Mouse (Mus musculus): ENCODE results near the gene Ppp2r5c. TPM values are rescaled to one million over a fixed set of nuclear protein-coding genes. Genes with fewer than 3 reads are reported as not detected.

Gene Ppp2r5c
- polyA plus RNA-seq, 1 experiment from 2014 or later, result 139 TPM

- H3K36me3 ChIP-seq (ENCODE audit: control insufficient read depth, insufficient read depth, low read length), result no peaks in the 10 kb centered on the region
- no peak overlapping the region for H3K4me3 ChIP-seq (ENCODE audit: low read depth, low read length)
- peak; percentile 53; the same call in 1 of the 2 replicates for ATAC-seq (replicated peaks; ENCODE audit: insufficient number of reproducible peaks, low FRiP score, low TSS enrichment)
- H3K4me1 ChIP-seq (ENCODE audit: control insufficient read depth, insufficient read depth, low read length), result no peaks in the 10 kb centered on the region; the same call in 1 of the 2 replicates
- H3K27me3 ChIP-seq (ENCODE audit: control insufficient read depth, insufficient read depth, low read length), result no peaks in the 10 kb centered on the region
- H3K4me2 ChIP-seq, result no peak overlapping the region
- H3K9ac ChIP-seq (ENCODE audit: low read depth, low read length), result no peak overlapping the region
- H3K27ac ChIP-seq (ENCODE audit: low read depth, low read length), result no peak overlapping the region
- WGBS (ENCODE audit: insufficient replicate concordance), result 37% methylated on average over 7 of the region's 8 CpGs
- no peaks in the 10 kb centered on the region for H3K9me3 ChIP-seq (replicated peaks; ENCODE audit: control insufficient read depth, low read length)
Observed at GRCm38 (mm10) chr12:110418735-110419350, 28.1 kb upstream of the Ppp2r5c start.

GRCm38 (mm10) chr12:110419879-110420278 is 27.0 kb upstream of the Ppp2r5c start:
- H3K4me3 ChIP-seq (ENCODE audit: low read depth, low read length), result no peak overlapping the region
- H3K27ac ChIP-seq (ENCODE audit: low read depth, low read length), result no peak overlapping the region
- ATAC-seq (replicated peaks; ENCODE audit: insufficient number of reproducible peaks, low FRiP score, low TSS enrichment), result 0 out of 2 replicates have a peak, but pooled peaks have one; percentile 29

GRCm38 (mm10) chr12:110421361-110421760 is 25.6 kb upstream of the Ppp2r5c start:
- Histone ChIP-seq H3K9ac (ENCODE audit: low read depth, low read length) (no peak overlapping the region), H3K27ac (ENCODE audit: low read depth, low read length) (no peak overlapping the region), H3K4me2 (no peak overlapping the region), H3K27me3 (ENCODE audit: control insufficient read depth, insufficient read depth, low read length) (no peaks in the 10 kb centered on the region), H3K4me1 (ENCODE audit: control insufficient read depth, insufficient read depth, low read length) (no peaks in the 10 kb centered on the region; the same call in 1 of the 2 replicates), H3K9me3 (replicated peaks; ENCODE audit: control insufficient read depth, low read length) (no peaks in the 10 kb centered on the region), H3K36me3 (ENCODE audit: control insufficient read depth, insufficient read depth, low read length) (no peaks in the 10 kb centered on the region), H3K4me3 (ENCODE audit: low read depth, low read length) (no peak overlapping the region)
- WGBS (ENCODE audit: insufficient replicate concordance), result 60% methylated on average over 2 of the region's 3 CpGs
- no peak for ATAC-seq (replicated peaks; ENCODE audit: insufficient number of reproducible peaks, low FRiP score, low TSS enrichment)

More at GRCm38 (mm10) chr12:110419879-110420278, 27.0 kb upstream of the Ppp2r5c start:
- no peak overlapping the region for H3K4me2 ChIP-seq
- no peaks in the 10 kb centered on the region for H3K27me3 ChIP-seq (ENCODE audit: control insufficient read depth, insufficient read depth, low read length)
- H3K4me1 ChIP-seq (ENCODE audit: control insufficient read depth, insufficient read depth, low read length), result no peaks in the 10 kb centered on the region; the same call in 1 of the 2 replicates
- WGBS (ENCODE audit: insufficient replicate concordance), result 52% methylated on average over 2 of the region's 2 CpGs
- no peaks in the 10 kb centered on the region for H3K9me3 ChIP-seq (replicated peaks; ENCODE audit: control insufficient read depth, low read length)
- H3K9ac ChIP-seq (ENCODE audit: low read depth, low read length), result no peak overlapping the region
- no peaks in the 10 kb centered on the region for H3K36me3 ChIP-seq (ENCODE audit: control insufficient read depth, insufficient read depth, low read length)

GRCm38 (mm10) chr12:110424008-110424704 is 22.8 kb upstream of the Ppp2r5c start:
- WGBS (ENCODE audit: insufficient replicate concordance), result 74% methylated on average over 5 of the region's 5 CpGs
- no peaks in the 10 kb centered on the region for H3K27me3 ChIP-seq (ENCODE audit: control insufficient read depth, insufficient read depth, low read length)
- no peaks in the 10 kb centered on the region for H3K4me1 ChIP-seq (ENCODE audit: control insufficient read depth, insufficient read depth, low read length)
- H3K36me3 ChIP-seq (ENCODE audit: control insufficient read depth, insufficient read depth, low read length), result no peaks in the 10 kb centered on the region
- H3K9me3 ChIP-seq (replicated peaks; ENCODE audit: control insufficient read depth, low read length), result no peaks in the 10 kb centered on the region
- no peak overlapping the region for H3K4me3 ChIP-seq (ENCODE audit: low read depth, low read length)
- ATAC-seq (replicated peaks; ENCODE audit: insufficient number of reproducible peaks, low FRiP score, low TSS enrichment), result no peak
- H3K27ac ChIP-seq (ENCODE audit: low read depth, low read length), result no peak overlapping the region
- no peak overlapping the region for H3K4me2 ChIP-seq
- no peak overlapping the region for H3K9ac ChIP-seq (ENCODE audit: low read depth, low read length)

- WGBS (ENCODE audit: insufficient replicate concordance), result 72% methylated on average over 13 of the region's 13 CpGs
- H3K36me3 ChIP-seq (ENCODE audit: control insufficient read depth, insufficient read depth, low read length), result no peaks in the 10 kb centered on the region
- no peaks in the 10 kb centered on the region for H3K4me1 ChIP-seq (ENCODE audit: control insufficient read depth, insufficient read depth, low read length)
- no peak for ATAC-seq (replicated peaks; ENCODE audit: insufficient number of reproducible peaks, low FRiP score, low TSS enrichment)
- no peak overlapping the region for H3K4me2 ChIP-seq
- no peaks in the 10 kb centered on the region for H3K27me3 ChIP-seq (ENCODE audit: control insufficient read depth, insufficient read depth, low read length)
- no peaks in the 10 kb centered on the region for H3K9me3 ChIP-seq (replicated peaks; ENCODE audit: control insufficient read depth, low read length)
- no peak overlapping the region for H3K9ac ChIP-seq (ENCODE audit: low read depth, low read length)
- no peak overlapping the region for H3K4me3 ChIP-seq (ENCODE audit: low read depth, low read length)
- H3K27ac ChIP-seq (ENCODE audit: low read depth, low read length), result no peak overlapping the region
Observed at GRCm38 (mm10) chr12:110426417-110427010, 20.4 kb upstream of the Ppp2r5c start.

- Histone ChIP-seq H3K4me1 (ENCODE audit: control insufficient read depth, insufficient read depth, low read length) (no peaks in the 10 kb centered on the region), H3K36me3 (ENCODE audit: control insufficient read depth, insufficient read depth, low read length) (no peaks in the 10 kb centered on the region), H3K9me3 (replicated peaks; ENCODE audit: control insufficient read depth, low read length) (no peaks in the 10 kb centered on the region), H3K4me3 (ENCODE audit: low read depth, low read length) (no peak overlapping the region), H3K27me3 (ENCODE audit: control insufficient read depth, insufficient read depth, low read length) (0 out of 2 replicates have a peak, but pooled peaks cover 3% of the 10 kb centered on the region), H3K27ac (ENCODE audit: low read depth, low read length) (no peak overlapping the region), H3K4me2 (no peak overlapping the region), H3K9ac (ENCODE audit: low read depth, low read length) (no peak overlapping the region)
- 63% methylated on average over 12 of the region's 12 CpGs for WGBS (ENCODE audit: insufficient replicate concordance)
- ATAC-seq (replicated peaks; ENCODE audit: insufficient number of reproducible peaks, low FRiP score, low TSS enrichment), result 0 out of 2 replicates have a peak, but pooled peaks have one; percentile 10
Observed at GRCm38 (mm10) chr12:110429340-110429973, 17.5 kb upstream of the Ppp2r5c start.

GRCm38 (mm10) chr12:110429990-110430389 is 16.9 kb upstream of the Ppp2r5c start:
- no peak overlapping the region for H3K4me2 ChIP-seq
- H3K9me3 ChIP-seq (replicated peaks; ENCODE audit: control insufficient read depth, low read length), result no peaks in the 10 kb centered on the region
- H3K27ac ChIP-seq (ENCODE audit: low read depth, low read length), result no peak overlapping the region
- H3K27me3 ChIP-seq (ENCODE audit: control insufficient read depth, insufficient read depth, low read length), result 0 out of 2 replicates have a peak, but pooled peaks cover 3% of the 10 kb centered on the region
- H3K9ac ChIP-seq (ENCODE audit: low read depth, low read length), result no peak overlapping the region
- H3K36me3 ChIP-seq (ENCODE audit: control insufficient read depth, insufficient read depth, low read length), result no peaks in the 10 kb centered on the region
- 70% methylated on average over 10 of the region's 10 CpGs for WGBS (ENCODE audit: insufficient replicate concordance)
- ATAC-seq (replicated peaks; ENCODE audit: insufficient number of reproducible peaks, low FRiP score, low TSS enrichment), result no peak
- H3K4me1 ChIP-seq (ENCODE audit: control insufficient read depth, insufficient read depth, low read length), result no peaks in the 10 kb centered on the region
- no peak overlapping the region for H3K4me3 ChIP-seq (ENCODE audit: low read depth, low read length)

- Histone ChIP-seq H3K9me3 (replicated peaks; ENCODE audit: control insufficient read depth, low read length) (no peaks in the 10 kb centered on the region), H3K4me3 (ENCODE audit: low read depth, low read length) (no peak overlapping the region), H3K9ac (ENCODE audit: low read depth, low read length) (no peak overlapping the region), H3K4me1 (ENCODE audit: control insufficient read depth, insufficient read depth, low read length) (no peaks in the 10 kb centered on the region), H3K4me2 (no peak overlapping the region), H3K27me3 (ENCODE audit: control insufficient read depth, insufficient read depth, low read length) (0 out of 2 replicates have a peak, but pooled peaks cover 3% of the 10 kb centered on the region), H3K36me3 (ENCODE audit: control insufficient read depth, insufficient read depth, low read length) (no peaks in the 10 kb centered on the region), H3K27ac (ENCODE audit: low read depth, low read length) (no peak overlapping the region)
- ATAC-seq (replicated peaks; ENCODE audit: insufficient number of reproducible peaks, low FRiP score, low TSS enrichment), result no peak
- WGBS (ENCODE audit: insufficient replicate concordance), result 44% methylated on average over 7 of the region's 7 CpGs
Observed at GRCm38 (mm10) chr12:110431805-110432204, 15.1 kb upstream of the Ppp2r5c start.
